Mouse (Mus musculus): ENCODE measurements around the gene Gm11172.
"Not testable (repeated sequence)": the region's sequence is repeated elsewhere in the genome, so short reads cannot be mapped to it uniquely, and the experiment has no call there.

Gene Gm11172

GRCm38 (mm10) chr16:10834542-10834910, 21.8 kb downstream of the Gm11172 start:
- no peak for DNase-seq (ENCODE audit: low read depth, low spot score)

- DNase-seq (ENCODE audit: low read depth, low spot score) = peak; percentile 76
Observed at GRCm38 (mm10) chr16:10834911-10835587, 22.3 kb downstream of the Gm11172 start, which contains the start of gene Rmi2. Gene Rmi2, plus strand, starts transcription at chr16:10835059.

GRCm38 (mm10) chr16:10836388-10836787, 23.7 kb downstream of the Gm11172 start:
- DNase-seq (ENCODE audit: low read depth, low spot score) = no peak

- no peak for DNase-seq (ENCODE audit: low read depth, low spot score)
Observed at GRCm38 (mm10) chr16:10837250-10837649, 24.5 kb downstream of the Gm11172 start.

- no peak for DNase-seq (ENCODE audit: low read depth, low spot score)
Observed at GRCm38 (mm10) chr16:10837903-10838302, 25.2 kb downstream of the Gm11172 start.

GRCm38 (mm10) chr16:10838487-10839245, 26.0 kb downstream of the Gm11172 start:
- DNase-seq (ENCODE audit: low read depth, low spot score) = no peak

GRCm38 (mm10) chr16:10840018-10840417, 27.3 kb downstream of the Gm11172 start:
- DNase-seq (ENCODE audit: low read depth, low spot score) = no peak

- DNase-seq (ENCODE audit: low read depth, low spot score) = no peak
Observed at GRCm38 (mm10) chr16:10842282-10842855, 29.7 kb downstream of the Gm11172 start.

- no peak for DNase-seq (ENCODE audit: low read depth, low spot score)
Observed at GRCm38 (mm10) chr16:10843486-10844318, 31.0 kb downstream of the Gm11172 start.

GRCm38 (mm10) chr16:10844319-10844670, 31.6 kb downstream of the Gm11172 start:
- DNase-seq (ENCODE audit: low read depth, low spot score) = no peak

GRCm38 (mm10) chr16:10845952-10846351, 33.2 kb downstream of the Gm11172 start:
- no peak for DNase-seq (ENCODE audit: low read depth, low spot score)

- DNase-seq (ENCODE audit: low read depth, low spot score) = peak; percentile 91
Observed at GRCm38 (mm10) chr16:10846503-10846902, 33.8 kb downstream of the Gm11172 start.

- DNase-seq (ENCODE audit: low read depth, low spot score) = no peak
Observed at GRCm38 (mm10) chr16:10849965-10850861, 37.5 kb downstream of the Gm11172 start.

- DNase-seq (ENCODE audit: low read depth, low spot score) = no peak
Observed at GRCm38 (mm10) chr16:10850905-10851304, 38.2 kb downstream of the Gm11172 start.

GRCm38 (mm10) chr16:10852216-10852615, 39.5 kb downstream of the Gm11172 start:
- DNase-seq (ENCODE audit: low read depth, low spot score) = not testable (repeated sequence)

- DNase-seq (ENCODE audit: low read depth, low spot score) = no peak
Observed at GRCm38 (mm10) chr16:10859726-10860245, 47.1 kb downstream of the Gm11172 start.

GRCm38 (mm10) chr16:10861408-10861807, 48.7 kb downstream of the Gm11172 start:
- no peak for DNase-seq (ENCODE audit: low read depth, low spot score)

All from ES-CJ7 (cell line).